Mouse (Mus musculus): ENCODE results near the gene Cyp46a1.
A peak's percentile ranks its signal among the peaks of the same experiment; 100 is the strongest.

GRCm38 (mm10) chr12:108333056-108333455 is 1.1 kb upstream of the Cyp46a1 start:
- TF ChIP-seq CHD2 (IDR thresholded peaks at IDR 0.05; ENCODE audit: low read depth, low read length) (no peak), ZNF384 (IDR thresholded peaks at IDR 0.05; ENCODE audit: low read depth, low read length) (no peak), HCFC1 (IDR thresholded peaks at IDR 0.05; ENCODE audit: borderline replicate concordance, insufficient read depth, low read length) (no peak), MAFK (IDR thresholded peaks at IDR 0.05; ENCODE audit: insufficient read depth, low read depth, low read length) (no peak), ZC3H11A (IDR thresholded peaks at IDR 0.05; ENCODE audit: borderline replicate concordance, low read depth, low read length) (0 out of 2 replicates have a peak, but pooled peaks have one; percentile 14)

Measured in ES-E14 (cell line).